Mouse (Mus musculus): ENCODE measurements around the gene Dgkh.

DNA sequence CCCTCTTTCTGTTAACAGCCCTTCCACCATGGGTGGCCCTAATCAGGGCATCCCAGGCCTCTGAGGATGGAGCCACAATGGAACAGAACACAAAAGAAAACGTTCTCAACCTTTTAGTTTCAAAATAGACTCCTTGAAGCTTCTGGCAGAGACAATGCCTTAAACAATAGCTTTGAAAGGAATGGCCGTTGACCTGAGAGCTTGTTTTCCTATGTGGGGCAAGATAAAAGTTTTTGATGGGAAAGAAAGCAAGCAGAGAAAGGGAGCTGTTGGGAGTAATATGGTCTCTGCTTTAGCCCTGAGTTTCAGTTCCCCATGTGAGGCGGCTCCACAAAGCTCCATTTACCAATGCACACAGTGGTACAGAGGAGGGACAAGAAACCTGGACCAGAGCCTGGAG is 37.9 kb upstream of the Dgkh start:
- TF ChIP-seq CTCF (IDR thresholded peaks at IDR 0.05; ENCODE audit: control insufficient read depth, insufficient read depth, insufficient read length) = no peak
- TF ChIP-seq MYOD1 (IDR thresholded peaks at IDR 0.05; ENCODE audit: control insufficient read depth, insufficient read length, low read depth) = no peak
- TF ChIP-seq MAX (IDR thresholded peaks at IDR 0.05) = no peak
- no peak for TF ChIP-seq CEBPB (IDR thresholded peaks at IDR 0.05; ENCODE audit: low read depth)
- TF ChIP-seq FOSL1 (IDR thresholded peaks at IDR 0.05; ENCODE audit: insufficient read depth, low read length, poor library complexity, severe bottlenecking) = no peak
- TF ChIP-seq USF1 (IDR thresholded peaks at IDR 0.05; ENCODE audit: low read depth) = no peak
- no peak for TF ChIP-seq MYOG (IDR thresholded peaks at IDR 0.05; ENCODE audit: control insufficient read depth, extremely low read depth, insufficient read length)
